Mouse (Mus musculus): ENCODE results near the gene Aldh3b3. TPM values are rescaled to one million over a fixed set of nuclear protein-coding genes. Genes with fewer than 3 reads are reported as not detected.

The Aldh3b3 gene
- not detected in 2 replicates for total RNA-seq (2014; rRNA removed; ENCODE audit: low replicate concordance)
- 0.22 and 0.29 TPM in 2 replicates for polyA plus RNA-seq (2015; fragmentation: Nextera tagmentation; extraction: Ambion mirVana)

- no peaks in the 10 kb centered on the region for H3K36me3 ChIP-seq (replicated peaks; ENCODE audit: control insufficient read depth, insufficient read depth, low read length)
- no peak for ATAC-seq (ENCODE audit: insufficient read depth, low read depth)
- no peak within 1 kb of the TSS for H3K27ac ChIP-seq (ENCODE audit: low read depth)
- no peak for TF ChIP-seq CTCF (IDR thresholded peaks at IDR 0.05; ENCODE audit: low read depth)
- no peak for TF ChIP-seq EP300 (IDR thresholded peaks at IDR 0.05; ENCODE audit: low read depth)
- WGBS: 34% methylated on average over 4 of the region's 4 CpGs
- no peaks in the 10 kb centered on the region; the same call in 1 of the 2 replicates for H3K4me1 ChIP-seq (ENCODE audit: control insufficient read depth, insufficient read depth)
- DNase-seq (ENCODE audit: low spot score): no peak
- no peak within 1 kb of the TSS for H3K4me3 ChIP-seq (ENCODE audit: low read depth, low read length)
- no peak within 1 kb of the TSS for H3K9ac ChIP-seq (replicated peaks; ENCODE audit: low read depth, low read length)
- H3K27me3 ChIP-seq (ENCODE audit: control insufficient read depth, insufficient read depth, low read length): no peaks in the 10 kb centered on the region
- no peak within 1 kb of the TSS for H3K4me2 ChIP-seq (ENCODE audit: low read depth, low read length)
- H3K9me3 ChIP-seq (replicated peaks; ENCODE audit: control insufficient read depth, low read length): no peaks in the 10 kb centered on the region
These were observed at the start of gene Aldh3b3 for GRCm38 (mm10) chr19:3958470-3958869. Aldh3b3 (plus strand) TSS chr19:3958645.

GRCm38 (mm10) chr19:3910206-3910605 lies 48.2 kb upstream of the Aldh3b3 start:
- Histone ChIP-seq H3K9me3 (replicated peaks; ENCODE audit: control insufficient read depth, low read length) (no peaks in the 10 kb centered on the region), H3K27me3 (ENCODE audit: control insufficient read depth, insufficient read depth, low read length) (no peaks in the 10 kb centered on the region)

GRCm38 (mm10) chr19:3912337-3913204 lies 45.9 kb upstream of the Aldh3b3 start, which contains the start of gene Ndufs8:
Ndufs8 (minus strand) TSS chr19:3912774.
- Histone ChIP-seq H3K4me2 (ENCODE audit: low read depth, low read length) (peak within 1 kb of the TSS; percentile 90), H3K4me1 (ENCODE audit: control insufficient read depth, insufficient read depth) (peaks cover 14% of the 10 kb centered on the region), H3K9ac (replicated peaks; ENCODE audit: low read depth, low read length) (peak within 1 kb of the TSS; percentile 74), H3K27me3 (ENCODE audit: control insufficient read depth, insufficient read depth, low read length) (no peaks in the 10 kb centered on the region), H3K9me3 (replicated peaks; ENCODE audit: control insufficient read depth, low read length) (no peaks in the 10 kb centered on the region), H3K36me3 (replicated peaks; ENCODE audit: control insufficient read depth, insufficient read depth, low read length) (peaks cover 31% of the 10 kb centered on the region), H3K4me3 (ENCODE audit: low read depth, low read length) (peak within 1 kb of the TSS; percentile 75), H3K27ac (ENCODE audit: low read depth) (peak within 1 kb of the TSS; percentile 90)
- DNase-seq (ENCODE audit: low spot score): peak; percentile 100
- TF ChIP-seq CTCF (IDR thresholded peaks at IDR 0.05; ENCODE audit: low read depth): peak; percentile 7; the same call in 1 of the 2 replicates
- TF ChIP-seq EP300 (IDR thresholded peaks at IDR 0.05; ENCODE audit: low read depth): peak; percentile 25
- peak; percentile 98 for ATAC-seq (ENCODE audit: insufficient read depth, low read depth)
- under 1% methylated on average over 43 of the region's 43 CpGs for WGBS

More at GRCm38 (mm10) chr19:3910206-3910605, 48.2 kb upstream of the Aldh3b3 start:
- DNase-seq (ENCODE audit: low spot score) (no peak), ATAC-seq (ENCODE audit: insufficient read depth, low read depth) (no peak)
- no peak overlapping the region for H3K9ac ChIP-seq (replicated peaks; ENCODE audit: low read depth, low read length)
- H3K36me3 ChIP-seq (replicated peaks; ENCODE audit: control insufficient read depth, insufficient read depth, low read length): peaks cover 31% of the 10 kb centered on the region
- H3K27ac ChIP-seq (ENCODE audit: low read depth): no peak overlapping the region
- peaks cover 18% of the 10 kb centered on the region for H3K4me1 ChIP-seq (ENCODE audit: control insufficient read depth, insufficient read depth)
- H3K4me3 ChIP-seq (ENCODE audit: low read depth, low read length): no peak overlapping the region
- WGBS: 74% methylated on average over 5 of the region's 5 CpGs
- TF ChIP-seq CTCF (IDR thresholded peaks at IDR 0.05; ENCODE audit: low read depth) (no peak), EP300 (IDR thresholded peaks at IDR 0.05; ENCODE audit: low read depth) (no peak)
- no peak overlapping the region for H3K4me2 ChIP-seq (ENCODE audit: low read depth, low read length)

GRCm38 (mm10) chr19:3913692-3914091 lies 44.8 kb upstream of the Aldh3b3 start:
- DNase-seq (ENCODE audit: low spot score): no peak
- Histone ChIP-seq H3K4me1 (ENCODE audit: control insufficient read depth, insufficient read depth) (peaks cover 13% of the 10 kb centered on the region), H3K27me3 (ENCODE audit: control insufficient read depth, insufficient read depth, low read length) (no peaks in the 10 kb centered on the region), H3K9me3 (replicated peaks; ENCODE audit: control insufficient read depth, low read length) (no peaks in the 10 kb centered on the region), H3K4me2 (ENCODE audit: low read depth, low read length) (peak overlapping the region; percentile 81), H3K36me3 (replicated peaks; ENCODE audit: control insufficient read depth, insufficient read depth, low read length) (peaks cover 27% of the 10 kb centered on the region), H3K9ac (replicated peaks; ENCODE audit: low read depth, low read length) (0 out of 2 replicates have a peak overlapping the region, but pooled peaks have one; percentile 61), H3K4me3 (ENCODE audit: low read depth, low read length) (peak overlapping the region; percentile 75), H3K27ac (ENCODE audit: low read depth) (peak overlapping the region; percentile 86; the same call in 1 of the 2 replicates)
- 84% methylated on average over 8 of the region's 8 CpGs for WGBS
- TF ChIP-seq EP300 (IDR thresholded peaks at IDR 0.05; ENCODE audit: low read depth) (no peak), CTCF (IDR thresholded peaks at IDR 0.05; ENCODE audit: low read depth) (no peak)
- ATAC-seq (ENCODE audit: insufficient read depth, low read depth): no peak

- no peak for DNase-seq (ENCODE audit: low spot score)
- H3K9me3 ChIP-seq (replicated peaks; ENCODE audit: control insufficient read depth, low read length): no peaks in the 10 kb centered on the region
- no peaks in the 10 kb centered on the region for H3K27me3 ChIP-seq (ENCODE audit: control insufficient read depth, insufficient read depth, low read length)
- H3K27ac ChIP-seq (ENCODE audit: low read depth): no peak overlapping the region
- peaks cover 18% of the 10 kb centered on the region for H3K36me3 ChIP-seq (replicated peaks; ENCODE audit: control insufficient read depth, insufficient read depth, low read length)
- peaks cover 13% of the 10 kb centered on the region for H3K4me1 ChIP-seq (ENCODE audit: control insufficient read depth, insufficient read depth)
- no peak for TF ChIP-seq EP300 (IDR thresholded peaks at IDR 0.05; ENCODE audit: low read depth)
- no peak for TF ChIP-seq CTCF (IDR thresholded peaks at IDR 0.05; ENCODE audit: low read depth)
- 89% methylated on average over 5 of the region's 5 CpGs for WGBS
- ATAC-seq (ENCODE audit: insufficient read depth, low read depth): no peak
- H3K4me3 ChIP-seq (ENCODE audit: low read depth, low read length): no peak overlapping the region
- no peak overlapping the region for H3K4me2 ChIP-seq (ENCODE audit: low read depth, low read length)
- H3K9ac ChIP-seq (replicated peaks; ENCODE audit: low read depth, low read length): no peak overlapping the region
These were observed 43.9 kb upstream of the Aldh3b3 start for GRCm38 (mm10) chr19:3914535-3914934.

Data from heart, postnatal 0 days (tissue).